Mouse (Mus musculus): Measurements from ENCODE around the gene H3f3a.

Gene H3f3a

DNA sequence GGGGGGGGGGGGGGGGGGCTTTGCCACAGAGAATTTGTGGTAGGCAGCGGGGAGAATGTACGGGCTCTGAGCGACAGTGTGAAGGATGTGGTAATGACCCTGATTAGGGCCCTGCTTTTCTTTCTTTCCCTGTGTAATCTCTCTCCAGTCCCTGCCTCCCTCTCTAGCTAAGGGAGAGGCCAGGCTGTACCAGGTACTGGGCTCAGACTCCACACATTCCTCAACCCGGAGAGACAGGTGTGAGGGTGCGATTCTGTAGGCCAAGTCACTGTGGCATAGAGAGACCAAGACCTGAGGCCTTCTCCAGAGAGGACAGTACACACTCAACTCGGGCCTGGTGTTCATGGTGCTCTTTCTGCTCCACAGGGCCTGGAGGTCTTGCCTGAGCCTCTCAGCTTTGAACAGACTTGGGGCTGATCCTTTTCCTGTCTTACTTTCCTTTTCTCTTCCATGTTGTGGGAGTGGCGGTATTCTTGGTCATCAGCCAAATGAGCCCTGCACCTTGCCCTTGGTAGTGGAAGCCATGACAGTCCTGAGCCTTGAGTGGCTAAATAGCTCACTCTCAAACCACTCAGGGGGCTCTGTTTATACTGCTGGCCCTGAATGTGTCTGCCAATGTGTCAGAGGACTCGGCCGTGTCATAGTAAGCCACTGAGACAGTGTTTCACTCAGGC, 30.7 kb downstream of the H3f3a start:
- DNase-seq (ENCODE audit: low read depth): no peak

DNA sequence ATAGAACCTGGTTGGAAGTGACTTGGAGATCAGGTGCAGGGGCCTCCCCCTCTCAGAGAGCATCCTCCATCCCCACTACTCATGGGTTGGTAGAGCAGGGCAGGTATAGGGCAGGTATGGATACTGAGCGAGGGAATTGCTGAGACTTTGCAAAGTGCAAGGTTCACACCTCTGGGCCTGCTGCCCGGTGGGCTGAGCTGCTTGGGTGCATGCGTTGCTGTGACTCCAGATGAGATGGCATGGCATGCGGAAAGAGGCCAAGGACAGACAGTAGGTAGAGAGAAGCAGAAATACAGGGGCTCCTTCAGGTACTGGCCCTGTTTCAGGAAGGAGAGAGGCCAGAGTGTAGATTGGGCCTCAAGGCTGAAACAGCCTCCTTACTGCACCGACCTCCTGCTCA, 32.5 kb downstream of the H3f3a start:
- no peak for DNase-seq (ENCODE audit: low read depth)

DNA sequence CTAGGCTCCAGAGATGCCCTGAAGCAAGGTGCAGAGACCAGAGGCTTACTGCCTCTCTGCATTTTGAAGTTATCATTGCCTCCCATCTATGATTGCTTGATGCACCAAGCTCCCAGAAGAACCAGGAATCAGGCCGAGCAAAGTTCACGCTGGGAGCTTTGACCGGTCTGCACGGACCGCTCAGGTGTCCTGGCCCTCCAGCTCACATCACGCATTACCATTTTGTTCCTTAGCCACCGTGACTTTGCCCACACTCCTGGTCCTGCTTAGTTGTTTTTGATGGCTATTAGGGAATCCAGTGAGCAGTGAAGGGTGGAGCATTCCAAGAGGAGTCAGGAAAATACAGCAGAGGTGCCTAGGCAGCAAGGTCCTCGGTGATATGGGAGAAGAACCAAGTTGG, 33.5 kb downstream of the H3f3a start:
- no peak for DNase-seq (ENCODE audit: low read depth)

DNA sequence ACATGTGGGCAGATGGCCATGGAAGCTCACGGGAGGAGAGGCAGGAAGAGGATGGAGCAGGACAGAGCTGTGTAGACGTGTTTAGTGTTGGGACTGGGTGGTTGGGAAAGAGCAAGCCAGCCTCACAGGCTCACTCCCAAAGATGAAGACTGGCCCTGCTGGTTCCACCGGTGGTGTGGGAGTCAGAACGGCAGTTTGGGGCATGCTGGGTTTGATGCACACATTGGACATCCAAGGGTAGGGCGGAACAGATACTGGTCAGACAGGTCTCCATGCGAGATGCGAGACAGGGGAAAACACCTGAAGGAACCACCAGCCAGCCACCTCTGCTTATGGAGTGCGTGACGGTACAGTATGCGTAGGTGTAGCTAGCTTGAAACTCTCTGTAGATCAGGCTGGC, 34.8 kb downstream of the H3f3a start:
- DNase-seq (ENCODE audit: low read depth): no peak

DNA sequence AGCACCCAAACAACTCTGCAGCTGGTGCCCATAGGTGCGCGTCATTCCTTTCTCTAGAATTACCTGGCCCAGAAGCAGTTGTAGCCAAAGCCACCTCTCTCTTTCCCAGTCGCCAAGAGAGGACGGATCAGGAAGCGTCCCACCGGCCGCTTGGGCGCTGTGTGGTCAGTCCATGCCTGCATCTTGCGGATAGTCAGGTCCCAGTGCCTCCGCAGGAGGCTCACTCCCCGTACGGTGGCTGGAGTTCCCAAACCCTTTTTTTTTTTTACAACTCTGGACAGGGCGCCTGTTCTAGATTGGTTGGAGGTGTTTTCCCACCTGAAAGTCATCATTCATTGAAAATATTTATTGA, 35.4 kb downstream of the H3f3a start:
- no peak for DNase-seq (ENCODE audit: low read depth)

DNA sequence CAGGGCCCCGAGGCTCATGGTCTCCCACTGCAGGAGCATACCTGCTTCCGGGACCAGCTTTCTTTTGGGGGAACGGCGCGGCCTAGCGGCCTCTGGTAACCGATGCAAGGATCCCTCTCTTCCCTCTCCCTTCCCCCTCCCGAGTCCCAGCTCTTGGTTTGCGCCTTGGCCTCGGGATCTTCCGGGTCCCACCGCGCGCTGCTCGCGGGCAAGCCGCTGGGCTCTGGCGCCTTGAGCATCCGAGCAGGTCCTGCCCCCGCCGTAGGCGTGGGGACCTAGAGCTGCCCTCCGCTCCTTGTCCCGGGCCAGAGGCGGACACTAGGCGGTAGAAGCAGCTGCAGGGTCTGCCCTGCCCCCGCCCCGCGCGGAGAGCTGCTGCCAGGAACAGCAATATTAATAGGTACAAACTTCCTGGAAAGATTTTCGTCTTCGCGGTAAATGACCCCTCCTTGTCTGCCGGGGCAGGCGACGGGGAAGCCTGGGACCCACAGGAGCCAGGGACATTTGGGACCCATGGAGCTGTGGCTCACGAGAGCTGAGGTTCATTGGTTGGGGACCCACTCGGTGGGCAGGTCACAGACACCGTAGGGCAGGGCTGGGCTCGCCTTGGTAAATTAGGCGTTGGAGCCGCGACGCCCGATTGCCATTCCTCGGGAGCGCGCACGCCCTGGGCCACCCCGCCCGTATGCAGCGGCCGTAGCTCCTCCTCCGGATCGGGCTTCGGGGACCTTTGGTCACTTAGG, 35.9 kb downstream of the H3f3a start:
- DNase-seq (ENCODE audit: low read depth): peak; percentile 85

DNA sequence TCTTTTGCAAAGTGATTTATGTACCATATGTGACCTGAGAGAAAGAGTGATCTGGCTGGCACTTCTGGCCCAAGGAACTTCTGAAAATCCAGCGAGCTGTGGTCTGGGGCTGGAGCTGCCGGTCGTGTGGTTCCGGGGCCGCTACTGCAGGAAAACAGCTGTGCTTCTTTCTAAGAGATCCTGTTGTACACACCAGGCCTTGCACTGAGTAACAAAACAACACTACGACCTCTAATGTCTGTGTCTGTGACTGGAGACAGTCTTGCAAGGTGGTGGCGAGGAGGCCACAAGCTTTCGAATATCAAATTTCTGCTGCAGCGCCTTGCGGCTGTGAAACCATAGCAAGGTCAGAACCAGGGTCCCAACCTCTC, 36.5 kb downstream of the H3f3a start:
- DNase-seq (ENCODE audit: low read depth): no peak

DNA sequence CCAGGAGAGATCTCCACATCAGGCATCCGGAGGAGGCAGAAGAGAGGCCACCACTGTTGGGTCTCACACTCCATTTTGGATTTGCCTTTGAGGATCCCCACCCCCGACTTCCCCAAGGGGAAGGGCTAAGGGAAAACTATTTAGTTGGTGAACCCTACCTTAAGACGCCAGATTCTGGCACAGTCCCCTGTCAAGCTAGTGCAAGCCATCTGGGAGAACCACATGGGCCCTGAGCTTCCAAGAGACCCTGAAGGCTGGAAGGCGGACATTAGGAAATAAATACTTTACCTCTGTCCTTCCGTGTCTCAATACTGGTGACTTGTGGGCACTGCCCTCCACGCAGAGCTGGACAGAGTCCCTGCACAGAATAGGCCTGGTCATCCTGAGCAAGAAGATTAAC, 37.2 kb downstream of the H3f3a start:
- DNase-seq (ENCODE audit: low read depth): no peak

DNA sequence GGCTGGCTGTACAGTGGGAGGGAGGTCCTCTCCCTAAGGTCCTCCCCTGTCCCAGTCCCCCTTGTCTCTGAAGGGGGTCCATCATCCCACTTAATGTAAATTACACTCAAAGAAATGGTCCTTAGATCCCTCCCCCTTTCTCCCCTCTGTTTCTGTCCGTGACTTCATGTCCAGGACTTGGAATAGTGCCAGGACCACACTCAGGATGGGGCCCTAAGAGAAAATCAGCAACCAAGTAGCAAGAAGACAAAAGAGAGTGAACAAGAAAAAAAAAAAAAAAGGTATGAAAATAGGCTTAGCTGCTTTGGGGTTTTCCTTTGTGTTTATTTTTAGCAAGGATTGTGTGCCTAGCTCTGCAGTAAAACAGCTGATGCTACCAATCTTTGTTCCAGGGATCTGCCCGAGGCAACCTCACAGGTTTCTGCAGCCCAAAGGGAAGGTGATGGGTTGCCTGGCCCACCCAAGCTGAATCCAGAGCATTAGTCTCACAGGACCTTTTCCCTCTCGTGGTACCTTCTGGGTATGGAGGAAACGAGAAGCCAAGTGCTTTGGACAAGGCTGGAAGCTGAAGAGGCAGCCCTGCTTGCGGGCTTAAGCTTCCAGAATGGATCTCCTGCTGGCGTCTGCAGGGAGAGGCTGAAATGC, 37.8 kb downstream of the H3f3a start:
- peak; percentile 27 for DNase-seq (ENCODE audit: low read depth)

DNA sequence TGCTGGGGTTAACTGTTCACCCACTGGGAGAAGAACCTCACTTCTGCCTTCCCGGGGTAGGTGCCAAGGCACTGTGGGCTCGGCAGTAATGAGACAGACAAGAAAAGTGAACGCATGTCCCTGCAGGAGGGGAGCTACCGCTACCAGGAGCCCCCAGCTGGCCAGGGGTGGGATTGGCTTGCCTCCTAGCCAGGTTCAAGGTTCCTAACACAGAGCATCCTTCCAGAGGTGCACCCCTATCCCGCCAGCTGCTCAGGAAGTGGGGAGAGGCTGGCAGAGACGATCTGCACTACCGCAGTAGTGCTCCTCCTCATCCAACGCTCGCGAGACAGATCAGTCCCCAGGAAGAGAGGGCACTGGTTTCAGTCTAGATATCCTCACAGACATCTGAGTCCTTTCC, 38.4 kb downstream of the H3f3a start:
- DNase-seq (ENCODE audit: low read depth): no peak

DNA sequence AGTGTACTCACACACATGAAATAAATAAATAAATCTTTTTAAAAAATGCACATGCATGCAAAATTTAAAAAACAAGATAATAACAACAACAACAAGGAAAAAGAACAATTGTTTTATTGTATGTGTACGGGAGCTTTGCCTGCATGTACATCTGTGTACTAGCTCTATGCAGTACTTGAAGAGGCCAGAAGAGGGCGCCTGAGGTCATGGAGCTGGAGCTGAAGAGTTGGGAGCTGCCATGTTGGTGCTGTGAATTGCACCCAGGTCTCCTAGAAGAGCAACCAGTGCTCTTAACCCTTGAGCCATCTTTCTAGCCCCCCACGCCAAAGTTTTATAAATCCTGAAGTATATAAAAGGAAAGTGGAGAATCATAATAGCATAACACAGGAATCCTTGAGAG, 39.1 kb downstream of the H3f3a start:
- peak; percentile 62 for DNase-seq (ENCODE audit: low read depth)

DNA sequence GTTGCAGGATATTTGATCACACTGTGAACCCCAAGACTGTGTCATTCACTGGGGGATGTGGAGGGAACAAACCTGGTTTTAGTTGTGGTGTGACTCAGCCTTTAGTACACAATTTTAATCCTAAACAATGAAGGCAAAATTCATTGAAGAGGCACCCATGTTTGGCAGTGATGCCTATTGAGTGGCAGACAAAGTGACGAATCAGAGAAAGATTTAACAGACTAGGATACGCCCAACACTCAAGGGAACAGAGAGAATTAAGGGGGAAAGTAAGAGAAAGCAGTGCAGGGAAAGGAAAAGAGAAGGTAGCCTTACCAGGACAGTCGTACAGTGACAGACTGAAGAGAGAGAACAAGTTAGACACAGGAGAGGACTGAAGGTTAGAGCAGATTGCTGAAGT, 41.5 kb downstream of the H3f3a start:
- DNase-seq (ENCODE audit: low read depth): no peak

DNA sequence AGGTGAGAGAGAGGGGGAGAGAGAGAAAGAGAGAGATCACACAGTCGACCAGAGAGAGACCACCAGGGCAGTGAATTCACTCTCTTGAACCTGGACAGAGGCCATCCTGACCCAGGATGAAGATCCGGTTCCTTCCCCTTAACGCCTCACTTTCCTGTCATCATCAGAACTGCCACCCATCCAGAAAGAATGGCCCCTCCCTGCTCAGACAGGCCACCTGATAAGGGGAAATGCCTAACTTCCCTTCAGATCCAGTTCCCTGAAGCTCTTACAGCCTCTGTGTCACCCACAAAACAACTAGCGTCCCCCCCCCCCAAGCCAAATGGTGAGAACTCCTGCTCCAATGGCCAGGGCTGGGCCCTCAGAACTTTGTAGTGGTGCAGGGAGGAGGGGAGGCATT, 42.0 kb downstream of the H3f3a start:
- peak; percentile 60 for DNase-seq (ENCODE audit: low read depth)

DNA sequence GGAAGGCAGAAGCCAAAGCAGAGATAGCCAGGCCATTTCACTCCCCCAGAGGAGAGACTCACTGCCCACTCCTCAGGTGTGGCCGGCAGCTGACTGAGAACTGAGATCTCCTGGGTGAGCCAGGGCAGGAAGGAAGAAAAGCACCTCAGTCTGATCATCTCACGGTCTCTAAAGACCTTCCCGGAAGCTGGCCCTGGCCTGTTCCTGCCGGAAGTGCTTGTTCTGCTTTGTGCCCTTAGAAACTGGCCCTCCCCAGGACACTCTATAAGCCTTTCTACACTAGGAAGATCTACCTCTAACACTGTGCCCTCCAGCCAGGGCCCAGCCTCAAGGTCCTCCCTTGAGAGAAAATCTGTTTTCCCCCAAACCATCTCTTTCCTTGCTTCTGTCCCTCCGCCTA, 42.4 kb downstream of the H3f3a start:
- no peak for DNase-seq (ENCODE audit: low read depth)

DNA sequence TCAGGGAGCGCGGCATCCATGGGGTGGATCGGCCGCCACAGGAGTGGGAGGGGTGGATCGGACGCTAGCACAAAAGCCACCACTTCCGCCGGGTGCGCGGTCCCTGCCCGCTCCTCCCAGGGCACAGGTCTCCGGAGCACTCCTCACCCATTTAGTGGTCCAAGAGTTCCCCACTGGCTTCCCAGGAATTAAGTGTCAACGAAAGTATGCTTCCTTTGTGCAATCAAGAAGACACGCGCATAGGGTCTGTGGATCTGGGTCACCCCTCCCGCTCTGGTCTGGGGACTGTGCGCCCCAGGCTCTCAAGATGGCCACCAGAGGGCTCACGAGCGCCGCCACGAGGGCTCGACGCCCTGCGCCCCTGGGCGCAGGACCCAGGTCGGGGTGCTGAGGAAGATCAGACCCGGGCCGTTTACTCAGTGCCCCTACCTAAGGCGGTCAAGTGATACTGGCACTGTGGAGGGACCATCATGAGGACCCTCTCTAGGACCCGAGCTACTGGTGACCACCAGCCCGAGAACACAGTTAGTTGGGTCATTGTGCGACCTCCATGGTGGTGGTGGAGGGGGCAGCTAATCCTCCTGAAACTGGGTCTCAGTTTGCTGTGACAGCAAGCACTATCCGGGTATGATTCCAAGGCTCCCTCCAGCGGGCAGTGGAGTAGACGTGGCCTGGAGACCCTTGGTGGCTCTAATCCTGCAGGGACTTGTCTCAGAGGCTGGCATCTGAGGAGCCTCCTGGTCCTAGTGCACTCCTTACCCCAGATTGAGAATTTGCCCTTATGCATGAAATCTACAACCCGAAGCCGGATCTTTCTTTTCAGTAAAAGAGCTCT, 45.2 kb downstream of the H3f3a start:
- DNase-seq (ENCODE audit: low read depth): peak; percentile 82

DNA sequence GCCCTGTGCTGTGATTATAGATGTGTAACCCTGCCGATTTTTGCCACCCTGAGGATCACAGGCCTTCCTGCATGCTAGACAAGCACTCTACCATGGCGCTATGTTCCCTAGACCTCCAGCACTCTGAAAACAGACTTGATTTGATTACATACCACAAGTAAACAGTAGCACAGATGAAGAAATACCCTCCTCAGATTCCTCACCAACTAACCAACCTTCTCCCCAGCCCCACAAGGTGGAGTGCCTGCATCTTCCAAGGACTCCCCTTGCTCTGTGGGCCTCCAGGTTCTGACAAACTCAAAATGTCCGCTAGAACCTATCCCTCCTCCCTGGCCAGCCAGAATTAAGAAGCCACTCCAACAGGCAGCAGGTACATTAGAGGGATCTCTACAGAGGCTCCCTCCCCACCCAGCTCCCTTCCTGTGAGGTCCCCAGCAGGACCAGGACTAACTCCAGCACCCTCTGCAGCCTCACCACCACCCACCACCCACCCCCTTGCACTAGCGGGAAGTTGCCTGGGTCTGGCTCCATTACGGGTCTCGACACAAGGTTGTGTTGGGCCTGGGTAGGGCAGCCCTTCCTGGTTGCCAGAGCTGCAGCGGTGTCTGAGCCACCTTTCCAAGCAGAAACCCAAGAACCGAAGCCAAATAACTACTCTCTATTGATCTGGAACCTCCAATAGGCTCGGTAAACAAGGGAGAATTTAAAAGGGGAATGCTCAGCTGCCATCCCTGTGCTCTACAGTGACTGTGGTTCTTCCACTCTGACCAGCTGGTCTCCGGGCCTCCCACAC, 46.0 kb downstream of the H3f3a start:
- peak; percentile 75 for DNase-seq (ENCODE audit: low read depth)

DNA sequence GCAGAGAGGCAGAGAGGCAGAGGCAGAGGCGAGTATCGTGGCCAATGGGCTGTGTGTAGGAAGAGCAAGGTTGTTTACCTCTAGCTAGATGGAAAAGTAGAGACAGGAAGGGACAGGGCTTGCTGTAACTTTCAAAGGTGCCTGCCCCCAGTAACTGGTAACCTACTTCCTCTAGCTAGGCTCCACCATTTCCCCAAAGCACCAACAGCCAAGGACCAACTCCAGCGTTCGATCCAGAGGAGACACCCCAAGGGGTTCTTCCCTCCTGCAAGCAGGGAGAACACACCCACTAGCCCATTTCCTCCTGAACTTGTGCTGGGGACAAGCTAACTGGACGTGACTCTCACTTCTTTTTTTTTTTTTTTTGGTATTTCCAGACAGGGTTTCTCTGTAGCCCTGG, 47.2 kb downstream of the H3f3a start:
- peak; percentile 51 for DNase-seq (ENCODE audit: low read depth)

DNA sequence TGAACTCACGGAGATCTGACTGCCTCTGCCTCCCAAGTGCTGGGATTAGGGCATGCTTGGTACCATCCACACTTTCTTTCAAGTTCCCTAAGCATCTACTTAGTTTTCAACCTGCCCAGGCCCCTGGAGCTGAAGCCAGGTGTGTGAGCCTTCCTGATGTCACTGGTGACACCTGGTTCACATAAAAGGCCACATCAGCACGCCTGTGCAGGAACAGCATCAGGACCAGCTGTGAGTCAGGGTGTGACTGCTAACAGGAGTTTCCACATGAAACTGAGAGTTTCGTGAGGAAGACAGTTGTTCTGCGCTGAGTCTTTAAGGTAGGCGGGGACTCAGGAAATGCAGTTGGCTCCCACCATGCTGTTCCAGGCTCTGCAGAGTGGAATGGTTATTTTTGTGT, 48.4 kb downstream of the H3f3a start:
- DNase-seq (ENCODE audit: low read depth): no peak

DNA sequence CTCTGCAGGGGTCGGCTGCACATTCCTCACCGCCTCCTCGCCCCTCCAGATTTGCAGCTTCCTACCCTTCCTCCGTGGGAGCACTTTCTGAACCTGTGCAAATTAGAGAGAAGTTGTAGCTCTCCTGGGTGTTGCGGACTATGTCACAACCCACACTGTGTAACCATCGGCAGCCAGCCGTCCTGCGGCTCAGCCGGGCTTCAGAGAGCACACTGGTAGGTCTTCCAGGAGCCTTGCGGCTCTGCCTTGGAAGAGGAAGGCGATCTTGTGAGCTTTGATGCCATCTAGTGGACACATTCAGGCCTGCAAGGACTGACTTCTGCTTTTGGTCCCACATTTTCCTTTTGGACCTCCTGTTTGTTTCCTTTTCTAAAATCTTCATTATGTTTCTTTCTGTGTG, 49.9 kb downstream of the H3f3a start:
- peak; percentile 91 for DNase-seq (ENCODE audit: low read depth)

DNA sequence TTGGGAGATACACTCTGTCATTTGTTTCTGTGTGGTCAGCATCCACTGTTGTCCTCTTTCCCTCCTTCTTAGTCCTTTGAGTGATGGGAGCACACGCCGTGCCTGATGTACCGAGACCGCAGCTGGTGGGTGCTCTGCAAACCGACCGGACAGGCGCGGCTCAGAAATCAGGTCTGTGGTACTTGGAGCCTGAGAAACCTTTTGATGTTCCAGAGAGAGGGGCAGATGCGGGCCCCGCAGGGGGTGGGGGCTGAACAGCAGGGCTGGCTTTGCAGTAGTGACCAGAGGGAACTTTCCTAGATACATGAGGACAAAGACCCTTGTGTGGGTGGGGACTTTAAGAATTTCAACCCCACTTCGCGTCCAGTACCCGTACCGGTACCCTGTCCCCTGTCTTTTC, 50.4 kb downstream of the H3f3a start:
- DNase-seq (ENCODE audit: low read depth): no peak

DNA sequence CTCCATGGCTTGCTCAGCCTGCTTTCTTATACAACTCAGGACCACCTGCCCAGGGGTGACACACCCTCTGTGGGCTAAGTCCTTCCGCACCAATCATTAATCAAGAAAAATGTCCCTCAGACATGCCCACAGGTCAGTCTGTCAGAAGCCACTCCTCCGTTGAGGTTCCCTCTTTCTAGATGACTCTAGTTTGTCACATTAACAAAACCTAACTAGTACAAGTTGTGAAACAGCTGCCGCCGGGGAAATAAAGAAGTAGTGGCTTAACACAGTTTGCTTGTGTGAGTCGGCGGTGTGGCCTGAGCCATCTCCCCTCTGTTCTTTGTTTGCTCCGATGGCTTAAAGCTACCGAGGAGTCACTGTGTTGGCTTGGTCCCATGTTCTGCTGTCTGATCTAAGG, 51.1 kb downstream of the H3f3a start:
- peak; percentile 53 for DNase-seq (ENCODE audit: low read depth)

DNA sequence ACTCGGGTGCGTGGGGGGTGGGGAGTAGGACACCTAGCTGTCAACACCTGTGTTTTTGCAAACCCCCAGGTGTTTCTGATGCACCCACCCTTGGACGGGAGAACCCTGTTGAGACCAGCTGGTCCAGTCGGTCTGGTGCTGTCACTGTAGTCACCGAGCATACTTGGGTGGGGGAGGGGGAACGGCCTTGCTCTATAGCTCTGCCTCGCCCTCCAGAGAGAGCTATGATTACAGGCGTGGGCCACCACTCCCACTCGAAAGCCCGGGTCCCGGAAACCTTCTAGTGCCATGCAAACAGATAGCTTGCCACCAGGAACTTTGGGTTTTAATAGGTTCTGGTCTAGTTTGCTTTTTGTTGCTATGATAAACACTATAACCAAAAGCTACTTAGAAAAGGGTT, 51.6 kb downstream of the H3f3a start:
- DNase-seq (ENCODE audit: low read depth): no peak
